1 mouse cellular context compared by ENCODE assay signal in the genomic region with DNA sequence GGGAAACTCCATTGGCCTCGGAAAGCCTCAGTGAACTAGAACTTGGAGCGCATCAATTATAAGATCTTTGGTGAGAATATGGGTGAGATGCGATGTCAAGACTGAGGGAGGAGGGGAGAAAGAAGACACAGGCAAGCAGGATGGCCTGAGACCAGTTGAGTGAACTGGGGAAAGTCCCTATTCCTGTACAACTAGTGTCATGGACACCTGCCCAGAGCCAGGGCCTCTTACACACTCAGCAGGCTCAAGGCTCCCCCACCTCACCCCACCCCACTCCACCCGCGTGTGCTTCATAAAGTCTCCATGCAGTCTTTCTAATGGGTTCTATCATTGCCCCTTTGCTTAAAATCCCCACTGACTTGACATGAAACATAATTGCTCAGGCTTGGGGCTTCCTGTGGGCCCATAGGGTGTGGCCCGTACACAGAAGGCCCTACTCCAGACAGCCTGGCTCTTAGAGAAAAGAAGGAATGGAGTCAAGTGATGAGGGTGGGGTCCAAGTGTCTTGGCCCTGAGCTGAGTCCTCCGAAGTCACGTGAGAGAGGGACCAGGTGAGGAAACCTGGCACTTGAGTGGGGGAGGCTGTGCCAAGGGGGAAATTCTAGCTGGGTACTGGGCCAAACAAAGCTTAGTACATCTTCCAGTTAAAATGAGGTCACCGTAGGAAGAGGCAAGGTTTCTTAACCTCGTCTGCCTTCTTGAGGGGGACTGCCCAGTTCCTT.
TF ChIP-seq lines count a peak whose summit lies in the region.

No protein-coding gene starts in this region.

TF ChIP-seq in CH12.LX, 34 proteins besides CTCF, POLR2A, EP300 and RAD21 (continued from another document):
- TF ChIP-seq ZKSCAN1 (IDR thresholded peaks at IDR 0.05; ENCODE audit: borderline replicate concordance, low read depth, low read length) = no peak
- no peak for TF ChIP-seq HCFC1 (IDR thresholded peaks at IDR 0.05; ENCODE audit: low read depth, low read length)
- no peak for TF ChIP-seq JUND (conservative IDR thresholded peaks at IDR 0.05; ENCODE audit: low read depth, low read length)
- TF ChIP-seq USF1 (IDR thresholded peaks at IDR 0.05; ENCODE audit: low read depth, low read length) = no peak
- no peak for TF ChIP-seq POLR2AphosphoS2 (IDR thresholded peaks at IDR 0.05; ENCODE audit: low read depth, low read length)
- no peak for TF ChIP-seq ZC3H11A (IDR thresholded peaks at IDR 0.05; ENCODE audit: low read depth, low read length)
- TF ChIP-seq NRF1 (IDR thresholded peaks at IDR 0.05; ENCODE audit: low read depth, low read length) = no peak
- TF ChIP-seq TCF12 (IDR thresholded peaks at IDR 0.05; ENCODE audit: low read depth, low read length) = 0 out of 2 replicates have a peak, but pooled peaks have one; percentile 43
- TF ChIP-seq TBP (conservative IDR thresholded peaks at IDR 0.05; ENCODE audit: low read depth, low read length) = no peak
- no peak for TF ChIP-seq JUN (IDR thresholded peaks at IDR 0.05; ENCODE audit: insufficient read depth, low read depth, low read length)
- TF ChIP-seq ETS1 (conservative IDR thresholded peaks at IDR 0.05; ENCODE audit: low read depth, low read length) = no peak
- 0 out of 2 replicates have a peak, but pooled peaks have one; percentile 18 for TF ChIP-seq IRF4 (IDR thresholded peaks at IDR 0.05; ENCODE audit: low read depth, low read length)
- TF ChIP-seq PAX5 (IDR thresholded peaks at IDR 0.05; ENCODE audit: low read length) = no peak
